Mouse (Mus musculus): ENCODE results near the gene Iqgap1.
"Not testable (repeated sequence)": the region's sequence is repeated elsewhere in the genome, so short reads cannot be mapped to it uniquely, and the experiment has no call there.

Gene Iqgap1

DNA sequence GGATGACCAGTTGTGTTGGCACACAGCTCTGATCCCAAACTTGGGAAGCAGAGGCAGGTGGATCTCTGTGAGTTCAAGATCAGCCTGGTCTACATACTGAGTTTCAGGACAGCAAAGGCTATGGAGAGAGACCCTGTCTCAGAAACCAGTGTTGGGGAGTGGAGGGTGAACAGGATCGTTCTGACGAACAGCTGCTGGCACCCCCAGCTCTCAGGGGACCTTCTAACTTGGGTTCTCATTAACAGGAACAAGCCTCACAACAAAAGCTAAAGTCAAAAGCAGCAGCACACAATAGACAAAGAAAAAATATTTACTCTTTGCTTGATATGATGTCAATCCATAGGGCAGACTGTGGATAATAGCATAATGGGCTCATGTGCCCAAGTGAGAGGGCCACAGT, 55.3 kb downstream of the Iqgap1 start:
- no peak for DNase-seq (ENCODE audit: low spot score in 2 of 2)

DNA sequence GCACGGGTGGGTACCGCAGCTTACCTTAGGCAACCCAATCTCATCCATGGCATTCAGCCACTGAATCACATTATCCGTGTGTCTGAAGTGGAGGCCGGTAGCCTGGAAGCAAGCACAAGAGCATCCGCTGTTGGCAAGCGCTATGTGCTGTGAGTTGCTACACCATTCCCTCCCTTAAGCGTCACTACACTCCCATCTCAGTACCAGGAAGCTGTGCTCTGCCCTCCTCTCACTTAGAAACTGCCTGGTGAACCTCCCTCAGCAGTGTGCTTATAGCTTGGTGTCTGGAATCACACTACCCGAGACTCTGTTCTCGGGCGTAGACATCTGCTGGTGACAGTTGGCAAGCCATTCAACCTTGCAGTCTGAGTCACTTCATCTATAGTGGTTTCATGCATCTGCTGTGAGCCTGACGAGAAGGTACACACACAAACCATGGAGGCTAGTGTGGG, 58.9 kb downstream of the Iqgap1 start:
- peak; percentile 68 to 86 for DNase-seq (ENCODE audit: low spot score in 2 of 2)

DNA sequence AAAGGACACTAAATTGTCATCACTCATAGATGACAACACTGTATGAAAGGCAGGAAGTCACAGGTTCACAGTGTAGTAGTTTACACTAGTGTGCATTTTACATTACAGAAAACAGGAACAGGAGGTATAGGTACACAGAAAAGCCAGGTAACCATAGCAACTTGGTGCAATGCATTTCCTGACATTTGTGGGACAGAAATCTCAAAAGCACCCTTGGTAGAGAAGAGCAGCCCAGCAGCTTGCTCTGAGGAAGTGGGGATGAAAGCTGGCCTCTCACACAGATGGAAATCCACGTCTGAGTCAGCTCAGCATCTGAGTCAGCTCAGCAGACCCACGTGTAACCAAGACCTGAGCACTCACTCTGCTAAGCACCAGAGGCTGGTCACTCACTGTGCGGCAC, 59.7 kb downstream of the Iqgap1 start:
- peak in 1 of 2 experiments; percentile 54 for DNase-seq (ENCODE audit: low spot score in 2 of 2)

DNA sequence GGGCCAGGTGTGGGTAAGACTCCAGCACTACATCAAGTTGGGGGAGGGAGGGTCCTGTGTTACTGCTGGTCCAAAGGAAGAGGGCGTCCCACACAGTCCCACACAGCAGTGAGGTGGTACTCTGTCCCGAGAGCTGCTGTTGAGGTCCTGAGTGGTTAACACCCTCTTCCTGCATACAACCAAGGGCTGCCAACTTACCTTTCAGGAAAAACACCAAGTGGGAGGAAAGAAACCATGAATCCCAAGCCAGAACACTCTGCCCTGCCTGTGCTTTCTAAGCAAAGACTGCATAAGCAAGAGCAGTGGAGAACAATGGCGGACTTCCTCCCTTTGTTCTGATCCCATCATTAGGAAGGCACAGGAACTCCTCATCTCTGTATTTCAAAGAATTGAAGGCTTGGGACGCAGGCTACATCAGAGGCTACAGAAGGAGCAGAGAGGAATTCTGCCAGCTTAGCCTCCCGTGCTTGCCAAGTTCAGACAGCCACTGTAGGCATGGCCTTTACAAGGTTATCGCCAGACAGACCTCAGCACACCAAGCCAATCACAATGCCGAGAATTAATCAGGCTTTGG, 61.8 kb downstream of the Iqgap1 start:
- DNase-seq (ENCODE audit: low spot score in 2 of 2) = no peak

DNA sequence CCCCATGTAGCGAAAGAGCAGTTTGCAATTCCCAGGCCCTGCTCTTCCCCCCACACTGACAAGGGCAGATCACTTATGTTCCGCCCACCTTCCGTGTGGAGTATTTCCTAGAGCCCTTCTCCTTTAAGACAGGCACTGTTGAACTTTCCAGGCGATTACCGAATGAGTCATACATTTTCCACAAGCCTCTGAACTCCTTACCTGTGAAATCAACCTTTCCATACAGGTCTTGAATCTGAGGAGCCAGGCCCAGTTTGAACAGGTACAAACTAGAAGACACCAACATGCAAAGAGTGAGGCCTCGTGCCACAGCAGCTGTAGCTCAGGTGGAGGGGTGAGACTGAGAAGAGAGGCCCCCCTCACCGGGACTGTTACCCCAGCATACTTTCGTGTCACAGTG, 63.5 kb downstream of the Iqgap1 start:
- DNase-seq (ENCODE audit: low spot score in 2 of 2) = no peak

DNA sequence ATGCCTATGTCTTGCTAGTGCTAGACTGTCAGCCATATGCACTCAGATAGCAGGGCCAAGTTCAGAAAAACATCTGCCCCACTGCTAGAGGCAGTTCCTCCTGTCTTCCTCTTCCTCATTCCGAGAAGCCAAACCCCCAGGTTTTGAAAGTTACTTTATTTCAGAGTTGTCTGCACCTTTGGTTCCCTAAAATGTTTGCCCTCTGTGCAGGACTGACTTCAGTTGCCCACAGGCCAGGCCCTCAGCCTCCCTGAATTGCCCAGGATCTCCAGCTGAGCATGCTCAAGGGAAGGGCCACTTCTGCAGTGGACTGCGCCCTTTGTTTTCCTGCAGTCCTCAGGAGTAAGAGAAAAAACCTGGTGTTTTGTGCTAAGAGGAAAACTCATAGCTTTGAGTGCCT, 71.7 kb downstream of the Iqgap1 start:
- no peak for DNase-seq (ENCODE audit: low spot score in 2 of 2)

DNA sequence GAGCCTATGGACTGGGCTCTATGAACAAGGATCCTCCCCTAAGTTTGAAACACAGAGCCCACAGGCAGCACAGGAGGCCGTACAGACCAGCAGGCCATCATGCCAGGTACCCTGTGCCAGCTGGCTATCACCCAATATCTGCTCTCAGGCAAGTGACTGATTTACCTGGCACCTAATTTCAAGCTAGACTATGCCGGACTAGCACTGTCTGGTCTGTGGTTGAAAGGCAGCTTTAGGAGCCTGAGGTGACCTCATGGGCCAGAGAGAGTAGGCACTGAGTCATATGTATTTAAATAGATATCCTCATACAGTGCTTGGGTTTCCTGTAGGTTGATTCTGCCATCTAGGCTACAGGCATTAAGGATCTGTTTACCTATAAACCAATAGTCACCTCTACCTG, 72.2 kb downstream of the Iqgap1 start:
- no peak for DNase-seq (ENCODE audit: low spot score in 2 of 2)

DNA sequence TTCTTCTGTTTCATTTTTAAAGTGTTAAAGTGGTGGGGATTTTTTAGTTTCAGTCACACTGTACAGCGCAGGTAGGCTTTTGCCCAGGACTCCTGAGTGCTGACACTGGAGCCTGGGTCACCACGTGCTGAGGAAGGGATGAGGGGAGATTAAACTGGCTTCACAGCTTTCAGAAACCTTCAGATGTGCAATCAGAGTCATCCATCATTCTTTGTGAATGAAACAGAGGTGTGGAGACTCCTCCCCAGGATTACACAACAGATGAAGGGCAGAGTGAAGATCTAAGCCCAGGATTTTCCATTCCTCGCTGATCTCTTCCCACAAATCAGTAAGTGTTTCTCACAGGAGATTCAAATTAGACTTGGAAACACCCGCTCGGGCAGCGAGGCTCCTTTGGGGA, 76.2 kb downstream of the Iqgap1 start:
- DNase-seq (ENCODE audit: low spot score in 2 of 2) = no peak

DNA sequence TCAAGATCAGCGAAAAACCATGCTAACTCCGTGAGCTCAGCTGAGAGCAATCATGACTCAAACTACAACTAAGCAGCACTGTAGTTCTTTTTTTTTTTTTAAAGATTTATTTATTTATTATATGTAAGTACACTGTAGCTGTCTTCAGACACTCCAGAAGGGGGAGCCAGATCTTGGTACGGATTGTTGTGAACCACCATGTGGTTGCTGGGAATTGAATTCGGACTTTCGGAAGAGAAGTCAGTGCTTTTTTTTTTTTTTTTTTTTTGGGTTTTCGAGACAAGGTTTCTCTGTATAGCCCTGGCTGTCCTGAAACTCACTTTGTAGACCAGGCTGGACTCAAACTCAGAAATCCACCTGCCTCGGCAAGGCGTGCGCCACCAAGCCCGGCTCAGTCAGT, 76.7 kb downstream of the Iqgap1 start:
- not testable (repeated sequence) for DNase-seq (ENCODE audit: low spot score in 2 of 2)

DNA sequence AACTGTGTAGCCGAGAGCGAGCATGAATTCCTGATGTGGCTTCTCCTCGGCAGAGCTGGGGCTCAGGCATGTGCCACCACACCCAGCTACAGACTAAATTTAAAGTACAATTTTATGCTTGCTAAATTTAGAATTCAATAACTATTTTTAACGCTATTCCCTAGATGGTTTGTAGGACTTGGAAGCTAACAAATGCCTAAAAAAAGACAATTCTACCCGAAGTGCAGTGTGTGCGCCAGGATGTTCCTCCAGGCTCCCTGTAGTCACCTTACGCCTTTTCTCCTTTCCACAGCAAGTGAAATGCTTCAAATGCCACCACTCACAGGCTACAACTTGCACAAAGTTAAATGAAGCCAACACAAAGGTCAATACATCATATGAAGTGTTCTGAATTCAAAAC, 78.4 kb downstream of the Iqgap1 start:
- DNase-seq (ENCODE audit: low spot score in 2 of 2) = no peak

DNA sequence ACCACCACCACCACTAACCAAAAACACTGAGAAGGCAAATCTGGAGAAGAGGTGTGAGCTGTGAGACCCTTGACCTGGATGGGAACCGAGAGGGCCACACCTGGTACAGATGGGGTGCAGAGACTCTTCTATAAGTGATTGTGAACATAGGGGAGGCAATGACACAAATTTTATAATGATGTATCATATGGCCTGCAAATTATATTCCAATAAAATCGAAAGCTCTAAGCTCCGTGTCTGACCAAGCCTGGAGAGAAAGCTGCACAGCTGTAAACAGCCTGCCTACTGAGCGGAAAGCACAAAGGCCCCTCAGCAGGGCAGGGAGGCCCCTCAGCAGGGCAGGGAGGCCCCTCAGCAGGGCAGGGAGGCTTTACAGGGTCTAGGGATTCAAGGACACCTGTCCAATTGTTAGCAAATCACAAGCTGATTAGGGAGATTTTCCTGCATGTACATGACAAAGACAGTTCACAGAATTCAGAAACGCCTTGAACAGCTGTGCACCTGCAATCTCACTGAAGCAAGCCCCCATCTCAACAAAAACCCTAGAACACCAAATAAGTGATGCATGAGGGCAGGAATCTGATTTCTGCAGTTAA, 79.5 kb downstream of the Iqgap1 start:
- DNase-seq (ENCODE audit: low spot score in 2 of 2) = no peak

DNA sequence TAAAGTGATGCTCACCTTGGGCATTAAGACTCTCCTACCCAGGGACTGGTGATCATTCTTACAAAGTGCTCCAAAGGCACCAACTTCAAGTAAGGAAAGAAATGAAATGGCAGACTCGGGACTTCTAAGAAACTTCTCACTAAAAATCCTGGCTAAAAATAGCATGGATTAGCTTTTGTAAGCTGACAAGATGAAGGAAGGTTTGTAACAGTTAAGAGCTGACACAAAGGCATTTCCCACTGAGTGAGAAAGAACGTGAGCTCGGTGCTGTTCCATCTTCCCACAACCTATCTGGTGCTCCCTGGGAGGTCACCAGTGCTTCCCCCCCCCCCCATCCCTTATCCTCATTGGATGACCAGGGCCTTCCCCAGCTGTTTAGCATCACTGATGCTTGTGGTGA, 80.0 kb downstream of the Iqgap1 start:
- no peak for DNase-seq (ENCODE audit: low spot score in 2 of 2)

DNA sequence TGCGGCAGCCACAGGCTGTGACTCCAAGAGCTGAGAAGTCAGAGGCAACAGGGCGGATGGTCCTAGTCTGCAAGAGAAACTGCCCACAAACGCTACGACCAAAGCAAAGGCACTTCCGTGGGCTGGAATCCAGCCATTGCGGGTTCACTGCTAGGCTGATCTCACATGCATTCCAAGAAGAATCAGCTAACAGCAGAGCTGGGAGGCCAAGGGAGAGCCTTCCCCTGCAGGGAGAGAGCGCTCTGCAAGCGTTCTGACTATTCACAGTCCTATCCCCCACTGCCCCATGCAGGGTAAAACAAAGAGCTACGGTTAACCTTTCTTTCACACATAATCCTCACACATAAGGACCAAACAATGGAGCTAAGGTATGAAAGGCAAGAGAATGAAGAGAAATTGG, 80.5 kb downstream of the Iqgap1 start:
- no peak for DNase-seq (ENCODE audit: low spot score in 2 of 2)

DNA sequence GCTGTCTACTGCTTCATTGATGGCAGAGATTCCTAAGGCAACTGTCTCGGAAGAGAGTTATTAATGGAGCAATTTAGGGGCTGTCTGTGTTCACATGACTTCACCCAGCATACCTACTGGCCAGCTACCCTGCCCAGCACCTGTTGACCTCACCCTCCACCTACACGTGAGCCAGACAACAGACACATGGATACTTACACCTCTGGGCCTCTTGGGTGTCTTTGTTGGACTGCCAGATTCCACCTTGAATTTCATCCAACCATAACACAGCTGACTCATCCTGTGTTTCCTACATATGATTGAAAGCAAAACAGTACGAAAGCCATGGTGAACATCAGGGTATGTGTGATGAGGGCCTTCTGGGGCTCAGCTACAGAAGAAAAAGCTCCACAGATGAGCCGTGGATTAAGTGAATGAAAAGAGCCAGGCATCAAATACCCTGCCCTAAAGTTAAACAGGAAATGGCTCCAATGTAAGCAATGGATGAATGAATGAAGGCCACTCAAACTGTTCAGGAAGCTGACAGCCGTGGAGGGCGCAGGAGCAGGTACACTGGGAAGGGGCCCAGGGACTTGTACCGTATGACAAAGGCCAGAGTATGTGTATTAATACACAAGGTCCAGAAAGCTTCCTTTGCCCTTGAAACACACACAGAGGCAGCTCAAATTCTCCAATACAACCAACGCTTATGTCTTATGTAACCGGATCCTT, 81.7 kb downstream of the Iqgap1 start:
- no peak for DNase-seq (ENCODE audit: low spot score in 2 of 2)

DNA sequence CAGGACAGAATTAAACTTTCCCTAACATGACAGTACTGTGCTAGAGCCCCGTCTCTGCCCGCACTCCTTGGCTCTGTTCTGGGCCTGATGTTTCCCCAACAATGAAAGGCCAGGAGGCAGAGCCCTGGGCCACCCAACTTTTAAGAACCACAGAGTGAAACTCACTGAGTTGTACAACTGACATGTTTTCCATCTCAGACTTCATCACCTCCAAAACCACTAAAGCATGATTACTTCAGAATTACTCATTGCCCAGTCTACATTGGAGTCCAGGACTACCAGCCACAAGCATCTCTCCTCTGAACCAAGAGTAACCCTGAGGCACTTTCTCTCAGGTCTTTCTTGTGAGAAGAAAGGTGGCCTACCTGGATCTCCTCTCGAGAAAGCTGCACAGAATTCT, 83.1 kb downstream of the Iqgap1 start:
- DNase-seq (ENCODE audit: low spot score in 2 of 2) = no peak

DNA sequence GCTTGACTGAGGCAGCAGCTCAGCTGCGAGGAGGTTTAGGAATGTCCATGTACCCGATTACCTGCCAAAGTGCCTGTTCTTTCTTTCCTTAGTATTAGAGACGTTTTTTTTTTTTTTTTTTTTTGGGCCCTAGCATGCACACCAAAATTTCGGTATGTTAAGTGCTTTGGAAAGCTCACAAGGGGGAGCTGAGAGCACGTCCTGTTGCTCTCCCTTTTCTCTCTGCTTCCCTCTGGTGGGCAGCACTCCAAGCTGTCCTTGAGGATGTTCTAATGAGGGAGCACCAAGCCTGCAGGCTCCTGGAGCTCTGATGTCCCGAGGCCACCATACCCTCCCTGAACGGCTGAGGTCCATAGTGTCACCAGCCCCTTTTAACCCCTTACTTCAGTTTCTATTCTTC, 84.8 kb downstream of the Iqgap1 start:
- DNase-seq (ENCODE audit: low spot score in 2 of 2) = peak; percentile 86 to 88

DNA sequence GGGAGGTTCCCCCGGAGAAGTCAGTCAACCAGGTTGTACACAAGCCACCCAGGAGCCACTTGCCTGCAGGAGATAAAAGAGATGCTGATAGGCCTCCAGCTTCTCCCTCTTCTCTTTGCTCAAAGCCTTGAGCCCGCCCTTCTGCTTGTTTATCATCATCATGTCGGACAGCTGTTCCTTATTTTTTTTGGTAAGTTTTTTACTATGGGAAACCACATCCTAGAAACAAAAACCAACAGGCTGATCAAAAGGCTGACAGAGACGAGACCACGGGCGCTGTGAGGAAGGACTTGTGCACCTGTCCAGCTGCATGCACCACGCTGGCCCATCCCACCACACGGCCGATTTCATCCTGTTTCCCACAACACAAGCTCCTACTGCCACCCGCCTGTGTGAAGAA, 89.6 kb downstream of the Iqgap1 start:
- DNase-seq (ENCODE audit: low spot score in 2 of 2) = no peak

DNA sequence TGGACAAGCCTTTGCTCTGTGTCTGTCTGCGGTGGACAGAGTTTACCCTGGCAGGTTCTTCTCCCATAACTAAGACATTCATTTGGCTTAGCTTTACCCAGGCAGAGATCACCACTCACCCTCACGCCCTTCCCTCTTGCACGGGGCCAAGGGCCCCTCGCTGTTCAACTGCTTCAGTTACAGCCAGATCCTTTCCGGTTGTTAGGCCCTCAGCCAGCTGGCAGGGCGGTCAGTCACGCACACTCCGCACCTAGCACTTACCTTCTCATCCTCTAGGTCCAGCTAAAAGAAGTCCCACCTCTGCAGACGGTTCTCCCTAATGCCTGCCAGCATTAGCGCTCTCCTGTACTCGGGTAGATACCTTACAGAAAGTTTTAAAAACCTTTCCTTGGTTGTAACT, 92.8 kb downstream of the Iqgap1 start:
- DNase-seq (ENCODE audit: low spot score in 2 of 2) = no peak

DNA sequence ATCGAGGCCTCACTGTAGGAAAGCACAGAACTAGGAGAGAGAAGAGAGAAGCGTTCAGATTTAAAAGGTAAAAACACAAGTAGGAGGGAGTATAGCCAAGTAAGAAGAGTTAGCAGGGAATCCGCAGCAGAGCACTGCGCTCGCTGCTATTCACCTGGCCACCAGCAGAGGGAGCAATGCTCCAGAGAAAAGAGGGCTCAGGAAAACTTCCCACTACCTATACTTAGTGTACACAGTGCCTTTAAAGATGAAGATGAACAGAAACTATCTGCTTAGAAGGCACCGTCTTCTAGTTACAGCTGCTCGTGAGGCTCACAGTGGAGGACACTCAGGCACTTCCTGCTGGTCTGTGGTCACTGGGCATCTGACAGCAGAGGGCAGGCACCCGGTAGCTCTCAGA, 96.1 kb downstream of the Iqgap1 start:
- DNase-seq (ENCODE audit: low spot score in 2 of 2) = peak; percentile 69 to 86

DNA sequence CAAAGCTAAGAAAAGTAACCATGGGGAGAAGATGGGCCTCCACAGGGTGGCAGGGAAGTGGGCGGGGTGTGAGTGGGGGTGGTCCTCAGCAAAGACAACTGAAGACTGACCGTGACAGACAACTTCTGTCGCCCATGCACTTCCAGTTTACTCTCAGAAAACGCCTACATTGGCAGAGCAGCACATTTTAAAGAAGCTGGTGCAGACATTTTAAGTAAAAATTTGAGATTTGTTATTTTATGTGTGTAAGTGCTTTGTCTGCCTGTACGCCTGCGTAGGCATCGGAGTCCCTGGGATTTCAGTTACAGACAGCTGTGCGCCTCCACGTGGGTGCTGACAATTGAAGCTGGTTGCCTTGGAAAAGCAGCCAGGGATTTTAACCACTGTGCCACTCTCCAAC, 104.7 kb downstream of the Iqgap1 start:
- peak; percentile 65 to 66 for DNase-seq (ENCODE audit: low spot score in 2 of 2)

DNA sequence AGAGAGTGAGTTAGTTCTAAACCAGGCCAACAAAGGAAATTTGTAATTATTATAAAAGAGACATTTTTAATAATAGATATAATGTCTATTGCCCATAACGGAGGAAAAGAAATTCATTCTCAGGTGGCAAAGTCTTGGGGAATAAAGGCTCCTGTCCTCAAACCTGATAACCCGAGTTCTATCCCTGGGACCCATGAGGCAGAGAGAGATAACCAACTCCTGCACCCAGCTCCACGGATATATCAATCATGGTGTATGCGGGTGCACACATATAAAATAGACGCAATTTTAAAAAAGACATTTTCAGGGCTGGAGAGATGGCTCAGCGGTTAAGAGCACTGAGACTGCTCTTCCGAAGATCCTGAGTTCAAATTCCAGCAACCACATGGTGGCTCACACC, 106.2 kb downstream of the Iqgap1 start:
- no peak for DNase-seq (ENCODE audit: low spot score in 2 of 2)

DNA sequence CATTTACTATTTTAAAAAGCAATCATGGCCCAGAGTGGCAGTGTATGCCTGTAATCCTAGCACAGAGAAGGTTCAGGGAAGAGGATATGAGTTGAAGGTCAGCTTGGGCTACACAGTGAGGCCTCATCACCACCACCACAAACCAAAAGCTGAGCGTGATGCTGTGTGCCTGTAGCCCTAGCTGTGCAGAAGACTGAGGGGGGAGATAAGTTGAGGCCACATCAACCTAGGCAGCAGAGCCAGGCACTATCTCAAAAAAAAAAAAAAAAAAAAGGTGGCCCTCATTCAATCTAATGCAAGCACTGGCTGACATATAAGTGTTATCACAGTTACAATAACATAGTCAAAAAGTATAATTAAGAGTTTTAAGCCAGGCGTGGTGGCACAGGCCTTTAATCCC, 106.7 kb downstream of the Iqgap1 start:
- no peak for DNase-seq (ENCODE audit: low spot score in 2 of 2)

DNA sequence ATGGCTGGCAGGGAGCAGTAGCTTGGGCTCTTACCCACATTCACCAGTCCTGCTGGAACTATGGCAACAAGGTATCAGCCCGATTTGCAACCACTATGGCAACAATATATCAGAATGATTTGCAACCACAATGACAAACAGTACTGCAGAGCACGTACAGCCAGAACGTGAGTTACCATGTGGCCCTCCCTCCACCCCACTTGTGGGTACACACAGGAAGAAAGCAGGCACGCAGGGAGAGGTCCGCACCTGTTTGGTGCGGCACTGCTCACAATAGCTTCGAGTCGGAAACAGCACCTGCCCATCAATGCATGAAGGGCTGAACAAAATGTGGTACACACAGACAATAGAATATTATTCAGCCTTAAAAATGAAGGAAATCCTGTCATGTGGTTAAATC, 107.3 kb downstream of the Iqgap1 start:
- DNase-seq (ENCODE audit: low spot score in 2 of 2) = no peak

DNA sequence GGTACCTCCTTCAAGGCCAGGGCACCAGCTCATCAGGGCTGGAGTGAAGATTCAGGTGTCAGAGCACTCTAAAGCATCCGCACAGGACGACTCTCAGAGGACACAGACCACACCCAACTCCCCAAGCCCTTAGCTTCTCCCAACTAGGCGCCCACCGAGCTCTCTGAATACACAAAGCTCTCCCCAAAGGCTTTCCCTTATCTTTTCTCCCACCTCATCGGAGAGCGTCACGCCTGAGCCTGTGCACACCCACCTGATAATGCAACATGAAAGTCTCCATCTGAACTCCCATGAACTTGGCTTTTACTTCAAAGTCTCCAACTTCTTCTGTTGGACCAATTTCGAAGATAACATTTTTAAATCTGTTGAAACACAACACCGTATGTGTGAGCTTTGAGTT, 109.0 kb downstream of the Iqgap1 start:
- no peak for DNase-seq (ENCODE audit: low spot score in 2 of 2)

Data from right cerebral cortex, postnatal 10 days (tissue).